Mouse (Mus musculus): ENCODE measurements at regions not wholly inside any gene's neighbourhood (a gene's known extent, or its start where the extent isn't known, plus 50 kb on each side); places are given as distances from the start of the nearest gene placed in this dataset.

- TF ChIP-seq CTCF (IDR thresholded peaks at IDR 0.05; ENCODE audit: extremely low read depth, insufficient read depth, low read length) (no peak), POLR2A (IDR thresholded peaks at IDR 0.05; ENCODE audit: extremely low read depth, insufficient read depth, low read length) (no peak)
Observed at GRCm38 (mm10) chr13:59970430-59970829, 147.5 kb upstream of the Tut7 start.

Data from cortical plate, adult 2 months (tissue).